Mouse (Mus musculus) thymus, postnatal 10 days (tissue): ENCODE data around the gene Ccnjl.

ENCODE experiments used
- DNase-seq, 2 experiments: peaks; one replicate each; pipeline ENCODE4 v3.0.0; 2021; ENCODE audit warnings: low spot score in 2 of 2

The Ccnjl gene

DNA sequence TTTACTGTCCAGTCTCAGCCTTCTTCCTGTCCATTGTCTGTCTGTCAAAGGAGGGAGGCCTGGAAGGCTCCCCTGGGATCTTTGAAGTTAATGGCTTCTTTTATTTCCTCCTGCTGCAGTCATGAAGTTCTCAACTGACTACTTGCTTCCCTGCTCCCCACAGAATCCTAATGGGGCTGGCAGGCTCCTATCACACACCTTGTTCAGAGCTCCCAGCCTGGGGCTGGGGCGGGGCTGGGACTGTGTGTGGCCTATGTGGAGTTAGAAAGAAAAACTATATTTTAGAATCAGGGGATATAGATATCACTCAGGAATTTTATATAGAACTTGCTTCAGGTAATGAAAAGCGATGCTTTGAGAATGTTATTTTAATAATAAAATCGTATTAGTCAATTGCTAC lies 8.1 kb upstream of the Ccnjl start:
- no peak for DNase-seq

DNA sequence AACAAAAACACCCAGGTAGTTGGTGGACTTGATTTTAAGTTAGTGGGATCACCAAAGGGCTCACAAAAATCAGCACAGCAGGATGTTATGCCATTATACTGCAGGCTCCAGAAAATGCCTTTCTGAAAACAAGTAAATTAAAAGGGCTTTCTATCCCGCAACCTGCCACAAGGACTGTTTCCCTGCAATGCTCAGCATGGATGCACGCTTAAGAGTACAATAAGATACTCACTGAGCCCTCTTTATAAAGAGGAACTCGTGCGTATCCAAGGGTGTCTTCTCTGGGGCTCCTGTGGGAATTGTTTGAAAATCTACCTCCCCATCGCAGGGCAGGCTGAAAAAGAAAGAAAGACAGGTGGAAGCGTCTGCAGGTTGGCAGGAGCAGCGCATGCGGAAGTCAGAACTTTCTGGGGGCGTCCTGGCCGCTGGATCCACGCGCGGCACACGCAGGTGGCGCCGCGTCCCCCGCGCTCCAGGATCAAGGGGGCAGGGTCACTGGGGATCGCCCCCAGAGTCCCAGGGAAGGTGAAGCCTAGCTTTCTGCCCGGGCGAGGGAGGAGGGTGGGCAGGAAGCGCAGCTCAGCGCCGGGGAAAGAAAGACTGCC lies 404 bp upstream of the Ccnjl start:
- DNase-seq: peak in 1 of 2 experiments; percentile 65

DNA sequence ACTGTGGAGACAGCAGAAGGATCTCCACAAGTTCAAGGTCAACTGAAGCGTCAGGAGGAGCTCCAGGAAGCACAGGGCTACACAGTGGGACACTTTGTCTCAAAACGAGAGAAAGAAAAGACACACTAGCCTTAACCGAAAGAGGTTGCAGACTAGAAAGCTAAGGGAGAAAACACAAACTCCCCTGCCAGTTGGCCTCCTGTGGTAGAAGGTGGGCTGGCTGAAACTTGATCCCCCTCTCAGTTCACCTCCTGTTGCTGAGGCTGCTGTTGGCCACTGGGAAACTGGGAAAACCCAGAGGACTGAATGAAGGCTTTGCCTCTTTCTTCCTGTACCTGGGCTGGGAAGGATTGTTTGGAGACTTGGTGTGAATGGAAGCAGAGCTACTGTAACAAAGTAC lies 1.5 kb downstream of the Ccnjl start:
- DNase-seq: no peak

DNA sequence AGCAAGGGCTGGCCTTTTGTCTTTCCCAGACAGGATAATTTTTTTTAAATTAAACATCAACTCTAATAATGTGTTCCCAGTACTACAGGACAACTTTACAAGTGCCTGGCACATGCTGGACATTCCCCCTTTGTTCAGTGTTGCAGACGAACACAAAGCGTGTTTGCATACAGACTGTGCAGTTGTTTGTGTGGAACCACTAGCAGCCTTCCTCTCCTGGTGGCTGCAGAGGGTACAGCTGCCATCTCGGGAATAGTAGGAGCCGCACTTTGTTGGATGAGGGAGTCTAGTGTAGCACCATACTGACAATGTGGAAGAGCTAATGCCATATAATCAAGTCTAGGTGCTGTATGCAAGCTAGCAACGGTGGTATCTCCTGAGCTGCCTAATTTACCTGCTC lies 3.0 kb downstream of the Ccnjl start:
- no peak for DNase-seq

DNA sequence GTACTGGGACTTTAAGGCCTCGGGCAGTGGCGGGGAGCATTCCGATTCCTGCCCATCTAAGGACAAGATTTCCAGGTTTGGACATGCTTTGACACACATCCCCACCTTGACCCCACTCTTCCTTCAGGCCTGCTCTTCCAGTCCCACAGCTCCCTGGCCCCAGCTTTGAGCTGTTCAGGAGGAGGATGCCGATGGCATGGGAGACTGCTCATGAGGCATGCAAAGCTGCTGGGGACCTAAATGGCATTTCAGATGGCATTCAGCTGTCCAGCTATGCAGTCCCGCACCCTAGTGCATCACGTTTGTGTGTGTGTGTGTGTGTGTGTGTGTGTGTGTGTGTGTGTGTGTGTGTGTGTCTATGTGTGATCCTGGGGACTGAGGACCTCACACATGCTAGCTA lies 8.5 kb downstream of the Ccnjl start:
- DNase-seq: no peak

DNA sequence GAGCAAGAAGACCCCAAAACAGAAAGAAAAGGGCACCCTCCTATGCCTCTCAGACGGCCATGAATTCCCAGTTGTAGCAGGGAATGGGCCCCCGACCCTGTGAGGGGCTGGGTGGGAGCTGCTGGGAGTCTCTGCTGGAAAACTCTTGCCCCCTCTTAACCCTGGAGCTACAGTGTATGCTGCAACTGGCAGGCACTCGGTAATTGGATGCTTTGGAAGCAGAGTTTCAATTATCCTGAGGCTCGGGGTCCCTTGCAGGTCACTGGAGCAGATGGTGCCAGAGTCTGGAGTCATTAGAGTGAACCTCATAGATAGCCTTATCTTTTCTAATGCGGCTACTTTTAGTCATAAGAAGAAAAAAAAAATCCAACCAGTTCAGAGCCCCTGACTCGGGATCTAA lies 11.3 kb downstream of the Ccnjl start:
- DNase-seq: no peak

DNA sequence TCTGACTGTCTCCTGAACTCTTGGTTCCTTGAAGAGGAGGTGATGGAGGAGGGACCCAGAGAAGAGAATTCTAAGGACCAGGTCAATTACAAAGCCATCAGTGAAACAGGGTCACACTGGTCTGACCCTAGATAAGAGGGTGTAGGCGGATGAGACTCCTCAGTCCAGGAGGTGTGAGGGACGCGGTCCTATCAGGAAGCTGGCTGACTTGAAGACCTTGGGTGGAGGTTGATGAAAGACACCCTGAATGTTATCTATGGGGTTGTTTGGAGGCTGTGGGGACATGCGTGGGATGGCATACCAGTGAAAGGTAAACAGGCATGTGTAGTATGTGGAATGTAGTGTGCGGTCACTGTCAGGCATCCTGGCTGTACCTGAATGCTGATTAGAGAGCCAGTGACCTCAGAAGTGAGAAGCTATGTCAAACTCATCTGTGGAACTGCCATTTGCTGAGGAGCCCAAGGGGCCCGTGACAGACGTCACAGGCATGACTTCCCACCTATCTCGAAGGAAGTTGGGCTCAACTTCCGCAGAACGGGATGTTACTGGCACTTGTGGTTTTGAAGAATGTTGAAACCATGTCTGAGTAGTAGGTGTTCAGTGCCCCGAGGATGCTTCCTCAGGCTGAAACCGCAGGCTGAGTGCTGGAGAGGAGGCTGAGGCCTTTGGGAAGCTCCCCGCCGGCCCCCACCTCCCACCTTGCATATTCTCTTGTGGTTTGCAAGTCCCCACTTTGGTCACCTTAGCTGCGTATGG lies 15.3 kb downstream of the Ccnjl start:
- no peak for DNase-seq

DNA sequence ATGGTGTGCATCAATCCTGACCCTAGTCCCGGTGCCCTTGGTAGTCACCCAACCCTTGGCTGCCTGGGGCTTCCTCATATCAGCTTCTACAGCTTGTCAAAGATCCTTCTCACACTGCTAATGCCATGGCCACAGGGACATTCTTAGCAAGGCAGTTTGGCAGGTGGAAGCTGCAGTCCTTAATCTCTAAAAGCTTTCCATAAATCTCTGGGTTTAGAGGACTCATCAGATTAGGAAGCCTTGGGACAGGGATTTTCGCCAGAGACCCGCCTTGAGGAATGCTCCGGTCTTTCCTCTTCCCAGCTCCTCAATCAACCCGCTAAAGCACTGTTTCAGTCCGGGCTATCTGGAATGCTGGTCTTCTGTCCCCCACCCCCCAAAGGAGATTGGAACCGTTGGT lies 16.2 kb downstream of the Ccnjl start:
- DNase-seq: no peak

DNA sequence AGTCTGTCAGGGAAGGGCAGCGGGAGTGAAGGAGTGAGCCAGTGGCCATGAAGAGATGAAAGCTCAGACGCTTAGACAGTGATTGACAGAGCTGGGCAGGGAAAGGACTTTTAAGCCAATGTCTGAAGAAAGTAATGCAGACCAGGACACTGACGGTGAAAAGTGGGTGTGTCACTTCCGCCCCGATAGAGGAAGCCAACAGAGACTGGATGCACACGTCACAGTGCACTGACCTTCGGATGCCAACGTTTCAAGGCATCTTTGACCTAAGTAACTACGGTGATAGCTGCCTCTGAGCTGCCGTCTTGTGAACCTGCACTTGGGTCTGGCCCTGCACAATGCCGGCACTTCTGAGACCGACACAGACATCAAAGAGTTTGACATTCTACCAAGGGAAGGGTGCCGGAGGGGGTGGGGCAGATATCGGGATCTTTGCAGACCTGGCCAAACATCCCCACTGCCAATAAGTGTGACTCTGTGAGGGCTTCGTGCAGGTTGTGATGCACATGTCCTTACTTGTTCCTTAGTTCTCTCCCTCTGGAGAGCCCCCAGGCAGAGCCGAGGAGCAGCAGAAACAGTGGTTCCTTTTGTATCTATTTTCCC lies 17.4 kb downstream of the Ccnjl start:
- DNase-seq: no peak

DNA sequence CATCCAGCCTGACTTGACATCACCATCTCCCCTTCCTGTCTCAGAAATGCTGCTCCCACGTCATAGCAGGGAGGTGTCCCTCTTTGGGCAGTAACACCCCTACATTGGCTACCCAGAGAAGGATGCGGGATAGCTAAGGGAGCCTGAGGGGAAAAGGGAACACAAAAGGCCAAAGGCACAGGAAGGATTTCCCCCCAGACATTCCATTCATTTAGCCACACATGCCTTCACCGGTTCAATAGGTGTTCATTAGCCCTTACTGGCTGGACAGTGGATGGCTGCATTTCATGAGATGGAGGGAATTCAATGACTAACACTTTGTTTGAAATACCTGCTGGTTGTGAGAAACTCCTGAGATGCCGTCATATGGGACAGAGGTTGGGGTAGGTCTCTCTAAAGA lies 18.1 kb downstream of the Ccnjl start:
- no peak for DNase-seq

DNA sequence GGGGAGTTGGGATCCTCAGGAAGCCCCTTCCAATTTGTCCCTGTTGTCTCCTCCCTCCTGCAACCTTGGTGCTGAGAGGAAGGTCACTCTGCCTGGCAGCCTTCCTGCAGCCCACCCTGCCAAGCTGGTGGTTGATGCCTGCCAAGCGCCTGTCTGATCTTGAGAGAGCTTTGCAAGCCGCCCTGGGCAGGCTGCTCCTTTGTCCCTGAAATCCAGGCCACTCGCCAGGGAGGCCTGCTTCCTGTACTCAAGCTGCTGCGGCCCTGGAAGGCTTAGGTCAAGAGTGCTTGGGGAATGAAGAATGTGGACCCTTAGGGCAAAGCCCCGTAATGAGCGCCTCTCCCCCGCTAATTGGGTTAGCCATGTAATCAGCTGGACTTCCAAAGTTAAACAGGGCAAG lies 19.6 kb downstream of the Ccnjl start:
- no peak for DNase-seq

DNA sequence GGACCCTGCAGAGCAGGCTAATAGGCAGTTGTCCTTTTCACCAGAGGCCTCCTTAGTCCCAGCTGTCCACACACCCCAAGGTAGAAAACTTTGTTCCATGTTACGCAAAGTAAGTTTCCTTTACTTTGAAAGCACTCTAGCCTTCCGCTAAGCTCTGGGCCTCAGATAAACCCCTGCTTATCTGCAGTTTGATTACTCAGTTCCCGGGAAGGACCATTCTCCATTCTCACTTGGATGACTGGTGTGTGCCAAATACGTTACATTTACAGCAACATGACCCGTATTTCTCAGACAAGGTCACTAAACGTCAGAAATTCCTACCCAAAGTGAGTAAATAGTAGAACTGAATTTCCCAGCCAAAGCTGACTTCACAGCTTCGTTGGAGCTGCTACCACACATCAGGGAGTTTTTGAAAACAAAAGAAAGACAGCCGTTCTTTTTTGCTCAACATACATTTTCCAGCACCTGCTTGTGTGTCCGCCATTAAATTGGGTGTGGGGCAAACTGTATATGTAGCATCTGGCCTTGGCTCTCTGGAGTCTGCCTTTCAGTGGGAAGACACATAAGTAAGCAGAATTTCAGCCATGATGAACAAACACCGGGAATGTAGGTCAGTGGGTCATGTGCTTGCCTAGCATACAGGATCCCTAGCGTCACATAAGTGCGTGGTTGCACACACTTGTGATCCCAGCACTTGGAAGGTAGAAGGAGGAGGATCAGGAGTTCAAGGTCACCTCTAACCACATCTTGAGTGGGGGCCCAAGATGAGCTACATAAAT lies 20.3 kb downstream of the Ccnjl start:
- no peak for DNase-seq

DNA sequence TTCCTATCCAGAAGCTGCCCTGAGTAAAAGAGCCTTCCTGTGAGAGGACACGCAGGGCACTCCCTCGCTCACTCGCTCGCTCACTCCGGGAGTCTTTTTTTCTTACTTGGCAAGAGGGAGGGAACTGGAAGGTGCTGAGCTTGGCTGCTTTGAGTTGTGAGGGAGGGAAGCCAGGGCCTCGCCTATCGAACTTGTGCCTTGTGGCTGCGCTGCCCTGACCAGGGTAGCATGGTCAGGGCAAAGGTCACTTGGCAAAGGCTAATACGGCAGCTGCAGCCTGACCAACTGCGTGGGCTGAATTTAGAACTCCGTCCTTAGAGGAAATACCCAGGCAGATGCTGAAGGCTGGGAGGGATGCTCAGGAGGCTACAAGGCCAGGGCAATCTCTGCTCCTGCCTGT lies 21.1 kb downstream of the Ccnjl start:
- DNase-seq: no peak

DNA sequence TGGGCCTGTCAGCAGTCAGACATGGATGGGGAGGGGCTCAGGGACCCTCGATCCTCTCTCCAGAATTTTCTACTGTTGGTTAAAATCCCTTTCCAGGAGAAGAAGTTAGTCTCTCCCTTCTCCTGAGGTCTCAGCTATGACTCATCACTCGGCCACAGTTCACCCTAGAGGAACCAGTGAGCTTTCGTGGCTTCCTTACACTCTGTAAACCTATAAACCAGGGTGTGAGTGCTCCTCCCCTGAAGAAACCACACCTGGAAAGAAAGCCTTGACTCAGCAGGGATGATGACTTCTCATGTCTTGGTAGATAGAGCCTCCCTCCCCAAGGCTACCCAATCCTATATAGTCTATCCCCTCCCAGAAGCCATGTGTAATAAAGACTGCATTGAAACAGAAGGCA lies 23.2 kb downstream of the Ccnjl start:
- DNase-seq: no peak

DNA sequence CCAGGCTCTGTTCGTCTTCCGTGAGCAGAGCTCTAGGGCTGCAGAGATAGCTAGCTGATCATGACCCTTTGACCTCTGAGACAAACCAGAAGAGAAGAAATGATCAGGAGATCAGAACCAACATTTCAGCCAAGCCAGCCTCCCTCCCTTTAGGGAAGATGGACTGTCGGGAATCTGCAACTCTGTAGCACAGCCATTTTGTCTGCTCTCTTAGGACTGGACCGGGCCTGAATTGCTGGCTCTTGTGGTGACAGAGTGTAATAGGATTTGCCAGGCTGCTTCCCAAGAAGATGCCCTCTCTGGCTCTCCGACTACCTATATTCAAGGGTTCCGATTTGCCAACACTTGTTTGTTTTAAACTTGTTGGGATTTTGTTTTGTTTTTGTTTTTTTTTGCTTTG lies 24.1 kb downstream of the Ccnjl start:
- no peak for DNase-seq

DNA sequence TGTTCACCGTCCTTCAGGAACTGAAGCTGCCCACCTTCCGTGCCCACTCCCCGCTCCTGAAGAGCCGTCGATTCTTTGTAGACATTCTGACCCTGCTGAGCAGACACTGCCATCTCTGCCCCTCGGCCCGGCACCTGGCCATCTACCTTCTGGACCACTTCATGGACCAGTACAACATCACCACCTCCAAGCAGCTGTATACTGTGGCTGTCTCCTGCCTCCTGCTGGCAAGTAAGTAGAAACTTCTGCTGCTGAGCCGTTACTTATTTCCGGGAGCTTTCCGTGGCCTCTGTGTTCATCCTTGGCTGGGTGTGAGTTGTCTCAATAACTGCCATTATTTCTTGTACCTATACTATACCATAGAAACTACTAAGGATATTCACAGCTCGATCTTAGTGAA lies 28.0 kb downstream of the Ccnjl start:
- DNase-seq: no peak

DNA sequence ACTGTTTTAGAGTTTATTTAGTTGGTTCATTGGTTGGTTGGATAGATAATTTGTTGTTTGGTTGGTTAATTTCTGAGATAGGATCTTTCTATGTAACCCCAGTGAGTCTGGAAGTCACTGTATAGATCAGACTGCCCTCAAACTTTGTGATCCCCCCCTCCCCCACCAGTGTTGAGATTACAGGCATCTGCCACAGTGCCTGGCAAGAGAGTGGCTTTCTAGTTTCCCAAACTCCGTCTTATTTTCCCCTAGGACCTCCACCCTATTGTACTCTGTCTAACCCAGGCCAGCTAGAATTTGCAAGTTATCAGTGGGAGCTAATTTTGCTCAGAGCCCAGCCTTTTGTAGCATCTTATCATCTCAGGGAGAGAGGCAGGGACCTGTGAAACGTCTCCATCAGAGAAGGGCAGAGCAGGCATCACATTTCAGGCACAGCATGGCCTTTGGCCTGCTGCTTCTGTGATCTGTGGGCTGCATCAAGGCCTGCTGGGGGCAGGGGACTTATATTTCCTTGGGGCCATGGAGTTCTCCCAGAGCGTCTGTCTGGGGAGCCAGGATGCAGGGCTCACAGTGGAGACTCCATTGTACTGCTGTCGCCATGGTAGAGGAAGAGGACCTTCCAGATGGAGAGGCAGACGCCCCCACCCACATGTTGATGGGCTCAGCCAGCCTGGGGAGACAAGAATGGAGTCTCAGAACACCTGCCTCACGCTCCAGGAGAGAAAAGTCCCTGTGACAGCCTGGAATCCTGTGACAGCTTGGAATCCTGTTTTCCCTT lies 31.1 kb downstream of the Ccnjl start:
- no peak for DNase-seq

DNA sequence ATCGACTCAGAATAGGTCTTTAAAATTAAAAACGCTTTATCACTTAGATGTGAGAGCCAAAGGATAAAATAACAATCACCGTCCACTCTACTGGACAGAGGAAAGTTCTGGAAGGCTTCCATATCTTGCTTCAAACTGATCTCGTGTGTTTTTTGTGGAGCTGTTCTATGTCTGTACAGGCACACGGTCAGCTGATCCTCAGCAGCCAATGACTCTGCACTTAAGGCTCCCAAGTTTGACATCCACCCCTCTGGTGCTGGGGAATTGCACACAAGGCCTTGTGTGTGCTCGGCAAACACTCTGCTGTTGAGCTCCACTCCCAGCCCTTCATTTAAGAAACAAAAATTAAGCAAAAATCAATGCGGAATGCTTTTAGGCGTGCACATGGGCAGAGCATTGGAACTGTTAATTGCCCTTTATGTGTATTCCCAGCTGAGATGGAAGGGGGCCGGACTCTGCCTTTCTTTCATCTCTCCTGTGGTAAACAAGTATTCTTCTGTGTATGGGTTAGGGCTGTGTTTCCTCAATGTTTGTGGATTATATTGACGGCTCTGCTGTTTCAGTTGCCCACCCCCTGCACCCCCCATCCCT lies 35.2 kb downstream of the Ccnjl start:
- no peak for DNase-seq

DNA sequence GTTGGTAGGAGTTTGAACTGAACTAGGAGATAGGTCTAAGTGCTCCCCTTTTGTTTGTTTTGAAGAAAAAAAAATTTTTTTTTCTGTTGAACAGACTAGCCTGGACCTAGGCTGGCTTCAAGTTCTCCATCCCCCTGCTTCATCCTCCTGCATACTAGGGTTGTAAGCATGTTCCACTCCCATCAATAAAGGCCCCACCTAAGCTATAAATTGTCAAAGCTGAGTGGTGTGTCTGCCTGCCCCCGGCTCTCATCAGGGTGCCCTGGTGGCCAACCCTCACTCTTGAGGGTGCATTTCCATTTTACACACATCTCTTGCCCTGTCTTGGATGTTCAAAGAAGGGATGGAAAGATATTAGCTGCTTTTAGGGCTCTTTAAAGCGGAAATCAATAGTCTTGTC lies 36.8 kb downstream of the Ccnjl start:
- DNase-seq: no peak

DNA sequence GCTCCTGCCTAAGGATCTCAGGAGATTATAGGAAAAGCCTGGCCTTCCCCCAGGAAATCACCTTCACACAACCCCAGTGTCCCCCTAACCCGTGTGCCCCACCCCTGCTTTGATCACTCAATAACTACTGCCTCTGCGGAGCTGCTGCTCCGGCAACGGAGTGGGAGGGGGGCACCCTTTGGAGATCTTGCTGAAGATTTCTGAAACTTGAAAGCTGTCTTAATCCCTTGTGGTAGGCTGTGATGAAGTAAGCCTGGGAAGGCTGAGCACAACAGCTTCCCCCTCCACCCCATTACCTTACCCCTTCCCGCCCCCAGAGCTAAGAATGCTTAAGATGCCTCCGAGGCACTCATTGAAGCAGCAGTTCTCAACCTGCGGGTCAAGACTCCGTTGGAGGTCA lies 37.3 kb downstream of the Ccnjl start:
- no peak for DNase-seq

DNA sequence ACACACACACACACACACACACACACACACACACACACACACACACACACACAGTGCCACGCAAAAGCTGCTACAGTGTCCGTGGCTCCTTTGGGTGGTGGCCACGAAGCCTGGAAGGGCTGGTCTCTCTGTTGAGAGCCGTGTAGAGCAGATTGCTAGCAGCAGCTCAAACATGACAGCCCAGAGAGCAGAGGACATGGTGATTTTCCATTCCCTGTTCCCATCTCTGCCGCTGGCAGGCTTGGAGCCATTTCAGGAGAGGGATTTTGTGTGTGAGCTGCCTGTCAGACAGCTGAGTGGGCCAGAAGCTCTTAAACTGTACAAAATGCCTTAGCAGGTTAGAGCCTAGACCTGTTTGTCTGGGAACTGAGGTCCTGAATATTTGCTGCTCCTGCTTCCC lies 38.1 kb downstream of the Ccnjl start:
- DNase-seq: no peak

DNA sequence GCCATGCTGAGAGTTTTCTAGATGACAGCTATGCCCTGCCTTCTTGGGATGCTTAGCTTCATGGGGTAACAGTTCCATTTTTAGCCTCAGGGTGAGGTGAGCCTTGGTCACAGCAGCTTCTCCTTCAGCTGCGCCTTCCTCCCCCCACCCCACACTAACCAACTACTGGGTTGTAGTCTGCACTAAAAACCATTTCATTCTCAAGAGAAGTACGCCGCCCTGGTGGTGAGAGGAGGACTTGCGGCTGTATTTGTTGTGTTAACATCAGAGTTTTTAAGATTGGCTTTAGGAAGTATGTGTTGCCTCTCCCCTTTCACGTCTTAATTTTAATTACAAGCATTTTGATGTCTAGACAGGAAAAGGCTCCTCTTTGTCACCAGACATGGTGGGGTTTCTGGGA lies 39.7 kb downstream of the Ccnjl start:
- peak; percentile 33 to 56 for DNase-seq
